Mouse (Mus musculus) liver, adult 2 months (tissue): Measurements from ENCODE around the gene Tmem231.

ENCODE experiments used
- CTCF ChIP-seq: fragments of 200-500 bp; IDR thresholded peaks from 2 replicates; pipeline ENCODE4 v1.5.1; 2011; ENCODE audit warnings: low read depth, low read length, control low read depth
- POLR2A ChIP-seq: fragments of 200-500 bp; IDR thresholded peaks from 2 replicates; pipeline ENCODE4 v1.6.1; 2011; ENCODE audit warnings: low read length, control low read depth; ENCODE audit not compliant: insufficient read depth; ENCODE audit errors: extremely low read depth

DNA sequence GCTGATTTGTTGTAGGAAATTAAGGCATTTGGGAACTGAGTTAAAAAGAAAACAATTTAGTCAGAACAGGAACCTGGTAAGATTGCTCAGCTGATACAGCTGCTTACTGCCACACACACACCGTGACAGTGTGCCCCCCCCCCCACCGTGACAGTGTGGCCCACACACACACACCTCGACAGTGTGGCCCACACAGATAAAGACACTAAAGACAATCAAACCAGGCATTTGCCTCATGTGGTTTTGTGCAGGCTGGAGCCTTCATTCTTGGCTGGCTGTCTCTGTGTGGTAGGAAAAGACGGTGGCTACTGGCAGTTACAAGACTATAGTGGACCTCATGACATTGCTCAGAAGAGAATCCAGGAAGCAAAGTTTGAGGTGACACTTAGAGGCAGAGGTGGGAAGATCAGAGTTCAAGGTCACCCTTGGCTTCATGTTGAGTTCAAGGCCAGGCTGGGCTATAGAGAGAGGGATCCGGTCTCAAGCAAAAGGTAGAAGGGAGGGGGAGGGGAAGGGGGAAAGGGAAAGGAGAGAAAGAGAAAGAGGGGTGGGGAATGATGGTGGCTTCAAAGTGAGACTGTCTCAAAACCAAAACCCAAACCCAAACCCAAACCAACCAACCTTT, 33.7 kb upstream of the Tmem231 start:
- TF ChIP-seq CTCF (no peak), POLR2A (no peak)
